Mouse (Mus musculus) adrenal gland, postnatal 0 days (tissue): ENCODE measurements around the gene Palb2. TPM values are rescaled to one million over a fixed set of nuclear protein-coding genes. Genes with fewer than 3 reads are reported as not detected.

Experiments
- polyA plus RNA-seq: library from polyadenylated mRNA; unstranded; fragments of >200 nt; fragmentation: Nextera tagmentation; extraction: Ambion mirVana; gene quantifications from 2 replicates; pipeline ENCODE4 v1.2.1, GENCODE M21; 2015

Gene Palb2
- polyA plus RNA-seq: 3.8 and 6.8 TPM in 2 replicates

GRCm38 (mm10) chr7:122132497-122133337 lies at the start of gene Palb2, which contains the start of gene Dctn5:
Palb2 (minus strand) TSS chr7:122132985.
Dctn5 (plus strand) TSS chr7:122133041.

GRCm38 (mm10) chr7:122158915-122159902 lies 26.4 kb upstream of the Palb2 start, which contains the start of gene Plk1:
Plk1 (plus strand) TSS chr7:122159439.

GRCm38 (mm10) chr7:122101747-122102244 lies 31.0 kb downstream of the Palb2 start, which contains the start of gene Ndufab1:
Ndufab1 (minus strand) TSS chr7:122101886.

GRCm38 (mm10) chr7:122066945-122067516 lies 65.8 kb downstream of the Palb2 start, which contains the start of the genes Ubfd1 and Ears2:
Ubfd1 (plus strand) TSS chr7:122067175.
Ears2 (minus strand) TSS chr7:122067263.

Other genes starting within 250 kb of the Palb2 start
- 17.4 and 24.1 TPM in 2 replicates for gene Cog7, start 151.3 kb downstream of the Palb2 start, polyA plus RNA-seq
- gene Gga2, start 111.8 kb downstream of the Palb2 start, polyA plus RNA-seq: 26.0 and 28.4 TPM in 2 replicates
- gene Ubfd1, start 65.8 kb downstream of the Palb2 start, polyA plus RNA-seq: 29.3 and 33.7 TPM in 2 replicates
- gene Ears2, start 65.7 kb downstream of the Palb2 start, polyA plus RNA-seq: 9.2 and 13.8 TPM in 2 replicates
- gene Ndufab1, start 31.1 kb downstream of the Palb2 start, polyA plus RNA-seq: 577 and 664 TPM in 2 replicates
- gene Dctn5, start 56 bp upstream of the Palb2 start, polyA plus RNA-seq: 81.8 and 96.6 TPM in 2 replicates
- 15.9 and 19.8 TPM in 2 replicates for gene Plk1, start 26.5 kb upstream of the Palb2 start, polyA plus RNA-seq
- 0.39 TPM in 1 of 2 replicates, not detected in the other for gene Ern2, start 53.2 kb upstream of the Palb2 start, polyA plus RNA-seq
- gene Chp2, start 86.5 kb upstream of the Palb2 start, polyA plus RNA-seq: 0.85 and 1.0 TPM in 2 replicates
- gene Prkcb, start 155.8 kb upstream of the Palb2 start, polyA plus RNA-seq: 20.1 and 43.7 TPM in 2 replicates